Mouse (Mus musculus) heart, embryonic 16.5 days (tissue): ENCODE results near the gene Chid1. TPM values are rescaled to one million over a fixed set of nuclear protein-coding genes. Genes with fewer than 3 reads are reported as not detected.

Experiments used
- ATAC-seq: fragments of 200-750 bp; cut with Nextera tagmentation; replicated peaks from 2 replicates; pipeline ENCODE4 v1.8.0; 2017; ENCODE audit warnings: moderate number of reproducible peaks; ENCODE audit not compliant: insufficient read depth, low FRiP score; ENCODE audit errors: extremely low read depth
- H3K27ac ChIP-seq: fragments of 300-500 bp; sonication (generic); 2 replicates; pipeline ENCODE4 v1.5.1; 2014; ENCODE audit warnings: mild to moderate bottlenecking, low read length, control low read depth, moderate library complexity
- H3K27me3 ChIP-seq: fragments of 300-500 bp; sonication (generic); 2 replicates; pipeline ENCODE4 v1.6.1; 2014; ENCODE audit warnings: low read length, mixed read lengths; ENCODE audit not compliant: control insufficient read depth, insufficient read depth
- H3K36me3 ChIP-seq: fragments of 300-500 bp; sonication (generic); 2 replicates; pipeline ENCODE4 v1.6.1; 2014; ENCODE audit not compliant: control insufficient read depth, insufficient read depth
- H3K4me1 ChIP-seq: fragments of 300-500 bp; sonication (generic); 2 replicates; pipeline ENCODE4 v1.6.1; 2014; ENCODE audit warnings: low read length, mixed read lengths; ENCODE audit not compliant: control insufficient read depth, insufficient read depth
- H3K4me2 ChIP-seq: fragments of 300-500 bp; sonication (generic); 2 replicates; pipeline ENCODE4 v1.6.1; 2014; ENCODE audit warnings: low read depth, mild to moderate bottlenecking, control low read depth, low read length
- H3K4me3 ChIP-seq: fragments of 300-500 bp; sonication (generic); 2 replicates; pipeline ENCODE4 v1.5.1; 2014; ENCODE audit warnings: mild to moderate bottlenecking, control low read depth, low read length
- H3K9ac ChIP-seq: fragments of 300-500 bp; sonication (generic); 2 replicates; pipeline ENCODE4 v1.6.1; 2014; ENCODE audit warnings: low read length, control low read depth
- H3K9me3 ChIP-seq: fragments of 300-500 bp; sonication (generic); replicated peaks from 2 replicates; pipeline ENCODE4 v1.6.1; 2016; ENCODE audit warnings: low read length; ENCODE audit not compliant: control insufficient read depth
- WGBS: fragments of 180-500 bp; shearing (Covaris S2); extraction: QIAGEN DNeasy Blood & Tissue Kit; methylation state at CpG from one replicate; pipeline ENCODE4 v1.1.7; 2014; 5-methylcytosine and 5-hydroxymethylcytosine counted together
- polyA plus RNA-seq: library from polyadenylated mRNA; unstranded; fragments of >200 nt; fragmentation: Nextera tagmentation; extraction: Ambion mirVana; gene quantifications from 2 replicates; pipeline ENCODE4 v1.2.1, GENCODE M21; 2015

Chid1 gene
- polyA plus RNA-seq, 1 experiment from 2014 or later: 33.3 TPM

DNA sequence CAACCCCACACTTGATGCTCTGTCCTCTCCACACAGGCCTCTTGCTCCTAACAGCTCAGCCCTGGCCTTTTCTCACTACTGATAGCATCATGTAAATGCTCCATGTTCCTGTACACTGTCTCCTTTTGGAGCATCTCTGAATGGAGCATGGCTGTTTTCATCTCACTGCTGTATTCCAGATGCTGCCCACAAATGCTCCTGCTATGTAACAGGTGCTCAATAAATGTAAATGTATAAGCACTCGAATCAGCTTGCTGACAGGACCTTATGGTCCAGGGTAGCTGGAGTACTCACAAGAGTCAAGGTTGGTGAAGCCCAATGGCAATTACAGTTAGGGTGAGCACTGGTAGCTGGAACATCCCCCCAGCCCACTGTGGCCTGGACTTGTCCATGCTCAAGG lies 68.4 kb downstream of the Chid1 start:
- peaks cover 27% of the 10 kb centered on the region for H3K36me3 ChIP-seq
- no peaks in the 10 kb centered on the region for H3K27me3 ChIP-seq
- no peak overlapping the region for H3K27ac ChIP-seq
- H3K9ac ChIP-seq: no peak overlapping the region
- 79% methylated on average over 1 of the region's 1 CpGs for WGBS
- no peaks in the 10 kb centered on the region for H3K9me3 ChIP-seq
- H3K4me1 ChIP-seq: peaks cover 48% of the 10 kb centered on the region
- H3K4me2 ChIP-seq: no peak overlapping the region
- no peak overlapping the region for H3K4me3 ChIP-seq
- ATAC-seq: no peak

DNA sequence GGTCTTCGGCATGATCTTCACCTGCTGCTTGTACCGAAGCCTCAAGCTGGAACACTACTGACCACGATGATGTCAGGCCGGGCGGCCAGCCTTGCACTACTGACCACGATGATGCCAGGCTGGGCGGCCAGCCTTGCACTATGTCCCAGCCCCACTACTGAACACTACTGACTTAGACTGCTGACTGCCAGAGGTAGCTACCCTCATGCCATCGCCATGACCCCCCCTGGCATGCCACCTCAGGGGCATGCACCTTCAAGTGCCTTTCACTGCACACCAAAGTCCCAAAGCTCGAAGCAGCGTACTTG lies 69.1 kb downstream of the Chid1 start:
- Histone ChIP-seq H3K4me2 (no peak overlapping the region), H3K4me1 (peaks cover 43% of the 10 kb centered on the region), H3K4me3 (no peak overlapping the region), H3K27ac (no peak overlapping the region), H3K9me3 (no peaks in the 10 kb centered on the region), H3K9ac (no peak overlapping the region), H3K27me3 (no peaks in the 10 kb centered on the region), H3K36me3 (peaks cover 27% of the 10 kb centered on the region)
- 93% methylated on average over 10 of the region's 10 CpGs for WGBS
- no peak for ATAC-seq

DNA sequence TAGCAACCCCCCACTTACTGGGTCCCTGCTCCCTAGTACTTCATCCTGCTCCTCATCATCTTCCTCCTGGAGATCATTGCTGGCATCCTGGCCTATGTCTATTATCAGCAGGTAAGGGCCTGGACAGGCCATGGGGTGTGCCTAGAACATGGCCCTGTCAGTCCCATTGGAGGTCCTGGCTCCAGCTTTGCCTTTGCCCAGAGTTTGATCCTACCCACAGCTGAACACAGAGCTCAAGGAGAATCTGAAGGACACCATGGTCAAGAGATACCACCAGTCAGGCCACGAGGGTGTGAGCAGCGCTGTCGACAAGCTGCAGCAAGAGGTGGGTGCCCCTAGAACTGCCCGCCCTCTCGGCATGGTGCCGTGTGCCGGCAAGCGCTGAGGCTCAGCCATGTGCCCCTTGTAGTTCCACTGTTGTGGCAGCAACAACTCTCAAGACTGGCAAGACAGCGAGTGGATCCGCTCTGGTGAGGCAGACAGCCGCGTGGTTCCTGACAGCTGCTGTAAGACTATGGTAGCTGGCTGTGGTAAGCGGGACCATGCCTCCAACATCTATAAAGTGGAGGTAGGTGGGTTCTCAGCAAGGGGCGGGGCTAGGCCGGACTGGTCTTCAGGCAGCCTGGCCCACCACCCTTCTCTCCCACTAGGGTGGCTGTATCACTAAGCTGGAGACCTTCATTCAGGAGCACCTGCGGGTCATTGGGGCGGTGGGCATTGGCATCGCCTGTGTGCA lies 69.6 kb downstream of the Chid1 start:
- 78% methylated on average over 18 of the region's 18 CpGs for WGBS
- Histone ChIP-seq H3K4me1 (peaks cover 46% of the 10 kb centered on the region), H3K4me3 (no peak overlapping the region)

DNA sequence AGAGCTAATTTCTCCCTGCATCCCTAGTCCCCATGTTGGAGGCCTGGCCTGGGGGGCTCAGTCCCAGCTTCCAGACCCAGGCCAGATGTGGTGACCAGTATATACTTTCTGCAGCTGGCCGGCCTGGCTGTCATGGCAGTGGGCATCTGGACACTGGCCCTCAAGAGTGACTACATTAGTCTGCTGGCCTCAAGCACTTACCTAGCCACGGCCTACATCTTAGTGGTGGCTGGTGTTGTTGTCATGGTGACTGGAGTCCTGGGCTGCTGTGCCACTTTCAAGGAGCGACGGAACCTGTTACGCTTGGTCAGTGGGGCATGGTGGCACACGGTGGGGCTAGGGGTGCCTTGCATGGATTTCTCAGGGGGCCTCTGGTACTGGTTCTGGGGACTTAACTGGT lies 70.3 kb downstream of the Chid1 start:
- H3K9ac ChIP-seq: peak overlapping the region; percentile 88
- ATAC-seq: no peak
- peak overlapping the region; percentile 80 for H3K4me2 ChIP-seq
- H3K36me3 ChIP-seq: peaks cover 27% of the 10 kb centered on the region
- peaks cover 4% of the 10 kb centered on the region for H3K27me3 ChIP-seq
- H3K9me3 ChIP-seq: no peaks in the 10 kb centered on the region
- H3K4me3 ChIP-seq: peak overlapping the region; percentile 79
- H3K4me1 ChIP-seq: peaks cover 51% of the 10 kb centered on the region
- 79% methylated on average over 6 of the region's 6 CpGs for WGBS
- peak overlapping the region; percentile 94 for H3K27ac ChIP-seq

More for the DNA sequence above, 69.6 kb downstream of the Chid1 start:
- Histone ChIP-seq H3K36me3 (peaks cover 27% of the 10 kb centered on the region), H3K27ac (no peak overlapping the region), H3K27me3 (no peaks in the 10 kb centered on the region), H3K9me3 (no peaks in the 10 kb centered on the region), H3K4me2 (no peak overlapping the region), H3K9ac (no peak overlapping the region)
- ATAC-seq: no peak

DNA sequence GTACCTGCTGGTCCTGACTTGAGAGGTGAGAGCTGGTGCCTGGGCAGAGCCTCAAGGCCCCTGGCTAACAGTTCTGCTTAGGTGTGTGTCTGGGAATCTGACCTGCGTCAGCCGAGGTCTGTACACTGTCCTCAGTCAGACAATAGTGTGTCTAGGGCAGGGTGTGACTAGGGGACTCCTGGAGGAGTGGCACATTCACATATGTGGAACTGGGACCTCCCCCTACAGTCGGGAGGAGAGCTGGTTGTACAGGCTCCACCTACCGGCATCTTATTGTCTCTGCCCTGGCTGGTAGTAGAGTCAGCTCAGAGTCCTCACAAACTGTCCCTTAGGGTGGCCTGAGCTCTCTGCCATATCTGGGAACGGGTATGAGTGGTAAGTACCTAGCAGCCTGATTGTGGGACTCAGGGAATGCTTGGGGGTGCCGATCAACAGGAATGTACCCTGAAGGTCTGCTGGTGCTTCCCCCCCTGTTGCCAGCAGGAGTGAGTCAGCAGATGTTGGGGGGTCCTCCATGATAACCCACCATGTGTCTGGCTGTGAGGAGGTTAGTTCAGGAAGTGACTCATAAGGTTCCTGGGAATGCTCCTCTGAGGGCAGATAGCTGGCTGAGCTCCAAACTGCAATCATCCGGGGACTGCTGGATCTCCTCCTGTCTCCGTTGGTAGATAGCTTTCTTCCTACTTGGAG lies 71.0 kb downstream of the Chid1 start:
- peak; percentile 75 for ATAC-seq
- Histone ChIP-seq H3K9ac (peak overlapping the region; percentile 88), H3K4me2 (peak overlapping the region; percentile 80), H3K4me1 (peaks cover 44% of the 10 kb centered on the region), H3K27ac (peak overlapping the region; percentile 94), H3K4me3 (peak overlapping the region; percentile 79), H3K27me3 (peaks cover 11% of the 10 kb centered on the region), H3K9me3 (no peaks in the 10 kb centered on the region), H3K36me3 (peaks cover 27% of the 10 kb centered on the region)
- 3% methylated on average over 8 of the region's 8 CpGs for WGBS

DNA sequence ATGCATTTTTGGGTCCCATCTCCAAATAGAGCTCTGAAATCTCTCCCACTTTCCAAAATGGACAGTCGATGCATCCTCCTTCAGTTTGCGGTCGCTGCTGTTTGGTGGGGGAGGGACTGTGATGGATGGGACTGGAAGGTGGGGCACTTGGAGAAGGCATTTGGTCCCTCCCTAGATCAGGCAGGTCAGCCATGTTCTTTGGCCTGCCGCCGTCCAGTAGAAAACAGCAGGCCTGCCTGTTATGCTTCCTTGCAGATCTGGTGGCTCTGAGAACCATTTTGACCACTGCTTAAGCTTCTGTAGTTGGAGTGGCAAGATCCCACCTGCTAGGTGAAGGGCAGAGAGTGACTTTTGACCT lies 71.5 kb downstream of the Chid1 start:
- Histone ChIP-seq H3K4me2 (peak overlapping the region; percentile 80), H3K27me3 (peaks cover 16% of the 10 kb centered on the region), H3K9me3 (no peaks in the 10 kb centered on the region), H3K27ac (peak overlapping the region; percentile 94), H3K4me3 (peak overlapping the region; percentile 79), H3K9ac (peak overlapping the region; percentile 88), H3K4me1 (peaks cover 40% of the 10 kb centered on the region), H3K36me3 (peaks cover 27% of the 10 kb centered on the region)
- WGBS: 13% methylated on average over 5 of the region's 5 CpGs
- ATAC-seq: no peak

DNA sequence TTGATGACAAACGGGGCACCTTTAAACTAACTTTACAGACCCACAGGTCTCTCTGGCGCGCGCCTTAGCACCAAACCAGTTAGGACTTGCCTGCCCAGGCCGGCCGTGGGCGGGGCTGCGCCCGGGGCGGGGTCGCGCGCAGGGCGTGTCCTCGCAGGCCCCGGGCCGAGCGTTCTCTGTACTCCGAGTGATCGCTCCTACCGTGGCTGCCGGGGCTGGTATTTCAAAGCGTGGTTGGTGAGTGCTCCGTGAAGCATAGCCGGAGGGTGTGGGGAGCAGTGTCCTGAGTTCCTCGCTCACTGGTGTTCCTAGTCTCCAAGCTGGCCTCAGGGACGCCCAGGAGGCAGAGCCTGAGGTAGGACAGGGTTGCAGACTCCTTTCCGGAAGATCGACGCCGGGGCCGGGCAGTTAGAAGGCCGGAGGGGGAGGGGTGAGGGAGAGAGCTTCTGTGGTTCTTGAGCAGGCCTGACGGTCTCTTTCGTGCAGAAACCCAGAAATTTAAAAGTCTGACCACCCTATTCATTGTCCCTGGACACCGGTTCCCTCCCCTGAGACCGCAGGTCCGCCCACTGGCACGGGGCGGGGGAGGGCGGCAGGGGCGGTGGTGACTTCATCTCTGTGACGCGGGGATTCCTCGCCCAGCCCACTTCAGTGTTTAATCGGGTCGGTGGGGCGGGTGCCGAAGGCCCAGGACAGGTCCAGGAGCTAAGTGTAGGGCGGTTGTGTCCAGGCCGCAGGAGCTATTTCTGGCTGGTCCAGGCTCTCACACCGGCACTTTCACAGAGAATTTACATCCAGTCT lies 72.2 kb downstream of the Chid1 start, which contains the start of gene Cd151:
Gene Cd151, plus strand, starts transcription at position 163 of the 801 bp plus-strand sequence.
- WGBS: under 1% methylated on average over 52 of the region's 52 CpGs
- H3K27me3 ChIP-seq: peaks cover 22% of the 10 kb centered on the region
- no peaks in the 10 kb centered on the region for H3K9me3 ChIP-seq
- H3K4me1 ChIP-seq: peaks cover 40% of the 10 kb centered on the region
- peak; percentile 77 for ATAC-seq
- peak within 1 kb of the TSS; percentile 94 for H3K27ac ChIP-seq
- H3K4me2 ChIP-seq: peak within 1 kb of the TSS; percentile 80
- H3K36me3 ChIP-seq: peaks cover 23% of the 10 kb centered on the region
- peak within 1 kb of the TSS; percentile 88 for H3K9ac ChIP-seq
- H3K4me3 ChIP-seq: peak within 1 kb of the TSS; percentile 79

DNA sequence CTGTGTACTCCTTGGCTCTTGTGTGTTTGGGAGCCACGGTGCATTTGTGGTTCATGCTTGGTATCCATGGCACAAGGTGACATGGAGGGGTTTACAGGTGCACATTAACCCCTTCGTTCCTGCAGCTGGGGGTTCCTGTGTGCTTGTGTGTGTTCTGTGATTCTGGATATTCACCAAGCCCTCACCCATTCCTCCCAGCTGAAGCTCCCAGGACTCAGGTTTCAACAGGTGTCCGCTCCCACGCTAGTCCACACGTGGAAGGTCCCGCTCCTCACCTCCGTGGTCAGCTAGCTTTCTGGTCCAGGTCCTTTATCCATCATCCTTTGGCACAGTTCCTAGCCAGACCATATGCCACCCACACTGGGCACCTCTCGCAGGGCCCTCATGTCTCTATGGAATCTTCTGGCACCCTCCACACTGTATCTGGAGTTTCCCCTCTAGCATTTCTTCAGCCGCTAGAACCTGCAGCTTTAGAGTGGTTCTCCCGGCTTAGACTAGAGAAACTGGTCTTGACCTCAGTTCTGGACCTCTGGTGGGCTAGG lies 73.0 kb downstream of the Chid1 start:
- peaks cover 47% of the 10 kb centered on the region for H3K4me1 ChIP-seq
- peaks cover 19% of the 10 kb centered on the region for H3K36me3 ChIP-seq
- ATAC-seq: no peak
- no peaks in the 10 kb centered on the region for H3K9me3 ChIP-seq
- H3K4me3 ChIP-seq: peak overlapping the region; percentile 79
- H3K4me2 ChIP-seq: peak overlapping the region; percentile 80
- H3K27ac ChIP-seq: peak overlapping the region; percentile 94
- peak overlapping the region; percentile 88 for H3K9ac ChIP-seq
- H3K27me3 ChIP-seq: peaks cover 27% of the 10 kb centered on the region
- 62% methylated on average over 10 of the region's 10 CpGs for WGBS
